Mouse (Mus musculus): Measurements from ENCODE around the gene B4galnt3. TPM values are rescaled to one million over a fixed set of nuclear protein-coding genes. Genes with fewer than 3 reads are reported as not detected.
A peak's percentile ranks its signal among the peaks of the same experiment; 100 is the strongest.

Gene B4galnt3
- polyA plus RNA-seq, 1 experiment from 2014 or later = 0.74 TPM

GRCm38 (mm10) chr6:120159133-120159901 lies 135.0 kb downstream of the B4galnt3 start:
- no peak for TF ChIP-seq EP300 (optimal IDR thresholded peaks at IDR 0.05)
- TF ChIP-seq CTCF (IDR thresholded peaks at IDR 0.05; ENCODE audit: low read depth) = no peak
- no peak overlapping the region for H3K4me2 ChIP-seq (replicated peaks; ENCODE audit: low read depth)
- 37% methylated on average over 9 of the region's 9 CpGs for WGBS
- peaks cover 3% of the 10 kb centered on the region; the same call in 1 of the 2 replicates for H3K4me1 ChIP-seq (replicated peaks; ENCODE audit: control insufficient read depth, insufficient read depth)
- no peaks in the 10 kb centered on the region for H3K9me3 ChIP-seq (ENCODE audit: control insufficient read depth, low read length)
- H3K4me3 ChIP-seq (ENCODE audit: low read depth, low read length) = no peak overlapping the region
- no peaks in the 10 kb centered on the region for H3K27me3 ChIP-seq (ENCODE audit: control insufficient read depth, insufficient read depth, low read length)
- no peak overlapping the region; the same call in 1 of the 2 replicates for H3K9ac ChIP-seq (ENCODE audit: low read length)
- DNase-seq (ENCODE audit: low spot score) (no peak), ATAC-seq (ENCODE audit: low FRiP score, low TSS enrichment) (peak; percentile 38; the same call in 1 of the 2 replicates)
- no peaks in the 10 kb centered on the region for H3K36me3 ChIP-seq (ENCODE audit: control insufficient read depth, insufficient read depth, low read length)
- H3K27ac ChIP-seq (replicated peaks) = peak overlapping the region; percentile 50; the same call in 1 of the 2 replicates

DNA sequence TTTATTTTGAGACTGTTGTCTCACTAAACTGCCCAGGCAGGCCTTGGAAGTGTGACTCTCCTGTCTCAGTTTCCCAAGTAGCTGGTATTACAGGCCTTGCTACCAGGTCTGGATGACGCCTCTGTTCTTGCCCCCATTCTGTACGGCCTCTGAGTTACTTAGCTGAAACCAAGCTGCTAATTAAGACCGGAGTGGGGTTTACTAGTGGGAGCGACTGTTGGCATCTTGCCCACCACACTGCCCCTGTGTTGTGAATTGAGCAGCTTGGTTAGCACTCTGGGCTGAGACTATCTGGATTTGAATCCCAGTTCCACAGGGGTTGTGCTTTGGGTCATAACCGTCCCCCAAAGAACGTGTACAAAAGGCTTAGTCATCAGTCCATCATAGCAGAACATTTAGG lies 136.9 kb downstream of the B4galnt3 start:
- ATAC-seq (ENCODE audit: low FRiP score, low TSS enrichment) = no peak
- Histone ChIP-seq H3K27me3 (ENCODE audit: control insufficient read depth, insufficient read depth, low read length) (no peaks in the 10 kb centered on the region), H3K4me3 (ENCODE audit: low read depth, low read length) (no peak overlapping the region), H3K4me1 (replicated peaks; ENCODE audit: control insufficient read depth, insufficient read depth) (peaks cover 3% of the 10 kb centered on the region; the same call in 1 of the 2 replicates), H3K27ac (replicated peaks) (no peak overlapping the region), H3K9ac (ENCODE audit: low read length) (no peak overlapping the region), H3K9me3 (ENCODE audit: control insufficient read depth, low read length) (no peaks in the 10 kb centered on the region), H3K4me2 (replicated peaks; ENCODE audit: low read depth) (no peak overlapping the region), H3K36me3 (ENCODE audit: control insufficient read depth, insufficient read depth, low read length) (no peaks in the 10 kb centered on the region)
- no peak for TF ChIP-seq EP300 (optimal IDR thresholded peaks at IDR 0.05)
- no peak for TF ChIP-seq CTCF (IDR thresholded peaks at IDR 0.05; ENCODE audit: low read depth)
- no peak for DNase-seq (ENCODE audit: low spot score)
- 67% methylated on average over 6 of the region's 6 CpGs for WGBS

- TF ChIP-seq CTCF (IDR thresholded peaks at IDR 0.05; ENCODE audit: low read depth) (no peak), EP300 (optimal IDR thresholded peaks at IDR 0.05) (no peak)
- Histone ChIP-seq H3K4me2 (replicated peaks; ENCODE audit: low read depth) (no peak overlapping the region), H3K27ac (replicated peaks) (no peak overlapping the region), H3K4me3 (ENCODE audit: low read depth, low read length) (no peak overlapping the region), H3K9ac (ENCODE audit: low read length) (no peak overlapping the region), H3K36me3 (ENCODE audit: control insufficient read depth, insufficient read depth, low read length) (no peaks in the 10 kb centered on the region), H3K4me1 (replicated peaks; ENCODE audit: control insufficient read depth, insufficient read depth) (peaks cover 3% of the 10 kb centered on the region; the same call in 1 of the 2 replicates), H3K27me3 (ENCODE audit: control insufficient read depth, insufficient read depth, low read length) (no peaks in the 10 kb centered on the region), H3K9me3 (ENCODE audit: control insufficient read depth, low read length) (no peaks in the 10 kb centered on the region)
- ATAC-seq (ENCODE audit: low FRiP score, low TSS enrichment) (no peak), DNase-seq (ENCODE audit: low spot score) (no peak)
- 76% methylated on average over 4 of the region's 4 CpGs for WGBS
These were observed 138.8 kb downstream of the B4galnt3 start for GRCm38 (mm10) chr6:120155510-120155909.

- Histone ChIP-seq H3K4me1 (replicated peaks; ENCODE audit: control insufficient read depth, insufficient read depth) (peaks cover 3% of the 10 kb centered on the region; the same call in 1 of the 2 replicates), H3K9me3 (ENCODE audit: control insufficient read depth, low read length) (no peaks in the 10 kb centered on the region), H3K27ac (replicated peaks) (no peak overlapping the region), H3K9ac (ENCODE audit: low read length) (no peak overlapping the region), H3K36me3 (ENCODE audit: control insufficient read depth, insufficient read depth, low read length) (no peaks in the 10 kb centered on the region), H3K4me3 (ENCODE audit: low read depth, low read length) (no peak overlapping the region), H3K4me2 (replicated peaks; ENCODE audit: low read depth) (no peak overlapping the region), H3K27me3 (ENCODE audit: control insufficient read depth, insufficient read depth, low read length) (no peaks in the 10 kb centered on the region)
- WGBS = 67% methylated on average over 5 of the region's 5 CpGs
- TF ChIP-seq EP300 (optimal IDR thresholded peaks at IDR 0.05) = no peak
- no peak for TF ChIP-seq CTCF (IDR thresholded peaks at IDR 0.05; ENCODE audit: low read depth)
- ATAC-seq (ENCODE audit: low FRiP score, low TSS enrichment) = peak; percentile 43; the same call in 1 of the 2 replicates
- DNase-seq (ENCODE audit: low spot score) = no peak
These were observed 139.6 kb downstream of the B4galnt3 start for GRCm38 (mm10) chr6:120154526-120155309.

Other genes starting within 250 kb of the B4galnt3 start
- not detected in 2 replicates for gene Ninj2, start 201.2 kb downstream of the B4galnt3 start, polyA plus RNA-seq (2015; fragmentation: Nextera tagmentation; extraction: Ambion mirVana)
- 0.35 and 0.51 TPM in 2 replicates for gene D330020A13Rik, start 195 bp downstream of the B4galnt3 start, polyA plus RNA-seq (2015; fragmentation: Nextera tagmentation; extraction: Ambion mirVana)
- gene Kdm5a, start 69.6 kb upstream of the B4galnt3 start, polyA plus RNA-seq (2015; fragmentation: Nextera tagmentation; extraction: Ambion mirVana) = 18.8 and 23.1 TPM in 2 replicates
- 9.2 and 11.0 TPM in 2 replicates for gene Ccdc77, start 69.8 kb upstream of the B4galnt3 start, polyA plus RNA-seq (2015; fragmentation: Nextera tagmentation; extraction: Ambion mirVana)
- 3.5 and 4.2 TPM in 2 replicates for gene Il17ra, start 168.7 kb upstream of the B4galnt3 start, polyA plus RNA-seq (2015; fragmentation: Nextera tagmentation; extraction: Ambion mirVana)
- 0.02 TPM in 2 replicates for gene Tmem121b, start 199.2 kb upstream of the B4galnt3 start, polyA plus RNA-seq (2015; fragmentation: Nextera tagmentation; extraction: Ambion mirVana)
- 8.5 and 9.2 TPM in 2 replicates for gene Hdhd5, start 236.8 kb upstream of the B4galnt3 start, polyA plus RNA-seq (2015; fragmentation: Nextera tagmentation; extraction: Ambion mirVana)